Mouse (Mus musculus) embryonic fibroblast, embryonic 13.5 days (primary cell): ENCODE results near the gene Timm29. TPM values are rescaled to one million over a fixed set of nuclear protein-coding genes. Genes with fewer than 3 reads are reported as not detected.

Source experiments
- H3K27ac ChIP-seq: 2 replicates; pipeline ENCODE4 v1.5.1; 2012; ENCODE audit warnings: low read length, control low read depth, inconsistent platforms; ENCODE audit not compliant: insufficient read depth
- H3K4me1 ChIP-seq: 2 replicates; pipeline ENCODE4 v1.6.1; 2011; ENCODE audit warnings: low read length; ENCODE audit not compliant: control insufficient read depth, insufficient read depth
- H3K4me3 ChIP-seq: 2 replicates; pipeline ENCODE4 v1.5.1; 2011; ENCODE audit warnings: mild to moderate bottlenecking, control low read depth, low read length; ENCODE audit not compliant: insufficient read depth
- CTCF ChIP-seq: IDR thresholded peaks from 2 replicates; pipeline ENCODE4 v1.5.1; 2011; ENCODE audit warnings: mild to moderate bottlenecking, control low read depth, low read length, moderate library complexity, borderline replicate concordance; ENCODE audit not compliant: insufficient read depth
- POLR2A ChIP-seq: IDR thresholded peaks from 2 replicates; pipeline ENCODE4 v1.6.1; 2011; ENCODE audit warnings: low read depth, mild to moderate bottlenecking, control low read depth, low read length, moderate library complexity
- polyA plus RNA-seq: library from polyadenylated mRNA; stranded (reverse); fragments of >200 nt; gene quantifications from 2 replicates; pipeline ENCODE4 v1.2.4, GENCODE M21; 2011; ENCODE audit warnings: low read depth; ENCODE audit not compliant: missing spikeins, insufficient read length

The Timm29 gene
- polyA plus RNA-seq = 29.1 and 31.6 TPM in 2 replicates

GRCm38 (mm10) chr9:21592703-21593121 lies at the start of gene Timm29, which contains the start of gene Yipf2:
Gene Timm29, plus strand, starts transcription at chr9:21592722.
Gene Yipf2, minus strand, starts transcription at chr9:21592828.
- H3K4me3 ChIP-seq = peak within 1 kb of the TSS; percentile 66
- peak; percentile 78 for TF ChIP-seq POLR2A
- TF ChIP-seq CTCF = no peak
- no peaks in the 10 kb centered on the region for H3K4me1 ChIP-seq
- peak within 1 kb of the TSS; percentile 57 for H3K27ac ChIP-seq

- Histone ChIP-seq H3K27ac (peak overlapping the region; percentile 12; the same call in 1 of the 2 replicates), H3K4me3 (peak overlapping the region; percentile 58), H3K4me1 (peaks cover 3% of the 10 kb centered on the region; the same call in 1 of the 2 replicates)
- no peak for TF ChIP-seq CTCF
- TF ChIP-seq POLR2A = no peak
These were observed 47.1 kb upstream of the Timm29 start for GRCm38 (mm10) chr9:21545351-21545915.

- TF ChIP-seq POLR2A (peak; percentile 81), CTCF (0 out of 2 replicates have a peak, but pooled peaks have one; percentile 28)
- H3K27ac ChIP-seq = peak overlapping the region; percentile 64
- peak overlapping the region; percentile 58 for H3K4me3 ChIP-seq
- H3K4me1 ChIP-seq = peaks cover 3% of the 10 kb centered on the region; the same call in 1 of the 2 replicates
These were observed 46.4 kb upstream of the Timm29 start for GRCm38 (mm10) chr9:21545916-21546788.

GRCm38 (mm10) chr9:21546789-21547074 lies 45.8 kb upstream of the Timm29 start, which contains the start of gene Carm1:
Gene Carm1, plus strand, starts transcription at chr9:21546894.
- peak within 1 kb of the TSS; percentile 86 for H3K27ac ChIP-seq
- TF ChIP-seq POLR2A (no peak), CTCF (no peak)
- H3K4me1 ChIP-seq = peaks cover 3% of the 10 kb centered on the region; the same call in 1 of the 2 replicates
- H3K4me3 ChIP-seq = peak within 1 kb of the TSS; percentile 63

GRCm38 (mm10) chr9:21547075-21547941 lies 45.2 kb upstream of the Timm29 start:
- TF ChIP-seq POLR2A = peak; percentile 54
- TF ChIP-seq CTCF = no peak

GRCm38 (mm10) chr9:21551049-21551448 lies 41.5 kb upstream of the Timm29 start:
- Histone ChIP-seq H3K4me1 (peaks cover 7% of the 10 kb centered on the region; the same call in 1 of the 2 replicates), H3K4me3 (no peak overlapping the region), H3K27ac (no peak overlapping the region)
- TF ChIP-seq POLR2A (no peak), CTCF (no peak)

More at GRCm38 (mm10) chr9:21547075-21547941, 45.2 kb upstream of the Timm29 start:
- peaks cover 3% of the 10 kb centered on the region; the same call in 1 of the 2 replicates for H3K4me1 ChIP-seq
- H3K4me3 ChIP-seq = peak overlapping the region; percentile 63
- H3K27ac ChIP-seq = peak overlapping the region; percentile 86

- Histone ChIP-seq H3K4me3 (no peak overlapping the region), H3K4me1 (peaks cover 5% of the 10 kb centered on the region; the same call in 1 of the 2 replicates), H3K27ac (no peak overlapping the region)
- TF ChIP-seq POLR2A (no peak), CTCF (no peak)
These were observed 38.8 kb upstream of the Timm29 start for GRCm38 (mm10) chr9:21553607-21554273.

GRCm38 (mm10) chr9:21555198-21555742 lies 37.3 kb upstream of the Timm29 start:
- TF ChIP-seq POLR2A = no peak
- no peak for TF ChIP-seq CTCF
- Histone ChIP-seq H3K4me1 (0 out of 2 replicates have a peak, but pooled peaks cover 4% of the 10 kb centered on the region), H3K4me3 (no peak overlapping the region), H3K27ac (no peak overlapping the region)
